Mouse (Mus musculus): ENCODE measurements around the gene Dph5.

DNA sequence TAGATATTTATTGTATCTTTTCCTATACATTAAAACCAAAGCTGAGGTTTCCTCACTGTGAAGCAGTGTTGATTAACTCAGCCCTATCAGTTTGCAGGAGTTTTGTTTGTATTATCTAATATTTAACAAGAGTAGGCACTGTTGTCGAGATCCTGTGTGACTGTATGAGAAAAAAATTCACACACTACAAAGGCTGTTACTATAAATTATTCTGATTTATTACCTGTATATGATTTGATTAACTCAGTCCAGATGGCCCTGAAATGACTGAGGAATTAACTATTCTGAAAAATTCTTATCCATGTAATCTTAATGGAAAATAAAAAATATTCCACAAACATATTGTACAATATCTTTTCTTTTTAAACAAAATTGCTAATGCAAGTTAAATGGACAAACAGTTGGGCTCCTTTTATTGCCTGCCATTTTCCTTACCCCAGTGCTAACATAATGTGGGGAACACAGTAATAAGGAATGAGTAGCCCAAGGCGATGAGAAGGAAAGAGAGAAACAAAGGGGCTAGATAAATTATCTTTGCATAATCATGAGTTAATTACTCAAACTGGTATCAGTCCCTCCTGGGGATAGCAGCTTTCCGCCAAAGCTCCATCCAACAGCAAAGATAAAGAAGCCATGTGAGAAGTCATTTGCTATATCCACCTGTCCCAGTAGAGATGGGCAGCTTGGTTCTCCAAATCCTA is 61.7 kb downstream of the Dph5 start:
- TF ChIP-seq CTCF (IDR thresholded peaks at IDR 0.05; ENCODE audit: low read depth) (no peak), EP300 (IDR thresholded peaks at IDR 0.05; ENCODE audit: low read depth) (no peak)

All from liver, embryonic 14.5 days (tissue).